Mouse (Mus musculus) C2C12 (cell line): Measurements from ENCODE around the gene Rps25. TPM values are rescaled to one million over a fixed set of nuclear protein-coding genes. Genes with fewer than 3 reads are reported as not detected.

Experiments used
- H3K27me3 ChIP-seq: one replicate; pipeline ENCODE4 v1.6.1; 2011; ENCODE audit not compliant: control insufficient read depth, insufficient read depth, insufficient read length
- H3K36me3 ChIP-seq: one replicate; pipeline ENCODE4 v1.6.1; 2011; ENCODE audit not compliant: control insufficient read depth, insufficient read depth
- H3K4me3 ChIP-seq: one replicate; pipeline ENCODE4 v1.5.1; 2011; ENCODE audit warnings: mild to moderate bottlenecking, control low read depth; ENCODE audit not compliant: poor library complexity, insufficient read depth, severe bottlenecking
- H3K79me2 ChIP-seq: one replicate; pipeline ENCODE4 v1.6.1; 2011; ENCODE audit not compliant: control insufficient read depth, insufficient read depth
- H3K79me3 ChIP-seq: one replicate; pipeline ENCODE4 v1.6.1; 2011; ENCODE audit warnings: low read depth, control low read depth
- H3ac ChIP-seq: one replicate; pipeline ENCODE3; 2011; ENCODE audit warnings: low read depth; ENCODE audit not compliant: control insufficient read depth, insufficient read length
- CEBPB ChIP-seq: IDR thresholded peaks from one replicate; pipeline ENCODE4 v1.6.1; 2011; ENCODE audit warnings: low read depth, mild to moderate bottlenecking, control low read depth, moderate library complexity
- CTCF ChIP-seq: IDR thresholded peaks from one replicate; pipeline ENCODE4 v1.5.1; 2011; ENCODE audit not compliant: control insufficient read depth, insufficient read depth, insufficient read length
- FOSL1 ChIP-seq: IDR thresholded peaks from one replicate; pipeline ENCODE4 v1.8.0; 2011; ENCODE audit warnings: mild to moderate bottlenecking, low read length; ENCODE audit not compliant: poor library complexity, insufficient read depth, severe bottlenecking
- MAX ChIP-seq: IDR thresholded peaks from one replicate; pipeline ENCODE4 v1.6.1; 2011; ENCODE audit warnings: mild to moderate bottlenecking, control low read depth
- MYOD1 ChIP-seq: IDR thresholded peaks from one replicate; pipeline ENCODE4 v1.6.1; 2011; ENCODE audit warnings: low read depth; ENCODE audit not compliant: control insufficient read depth, insufficient read length
- MYOG ChIP-seq: IDR thresholded peaks from one replicate; pipeline ENCODE4 v1.6.1; 2011; ENCODE audit not compliant: control insufficient read depth, insufficient read length; ENCODE audit errors: extremely low read depth
- USF1 ChIP-seq: IDR thresholded peaks from one replicate; pipeline ENCODE4 v1.6.1; 2011; ENCODE audit warnings: low read depth, mild to moderate bottlenecking, control low read depth, moderate library complexity
- microRNA-seq: library from miRNA; unstranded; fragments of <30 nt; microRNA quantifications from one replicate; pipeline ENCODE4, GENCODE M21; 2019; ENCODE audit warnings: borderline microRNAs expressed
- polyA plus RNA-seq: library from polyadenylated mRNA; unstranded; fragments of >200 nt; fragmentation: generic; extraction: Trizol; gene quantifications from one replicate; pipeline ENCODE4 v1.2.1, GENCODE M21; 2012; ENCODE audit warnings: missing spikeins

Gene Rps25
- polyA plus RNA-seq, 1 experiment = 2,166 TPM

DNA sequence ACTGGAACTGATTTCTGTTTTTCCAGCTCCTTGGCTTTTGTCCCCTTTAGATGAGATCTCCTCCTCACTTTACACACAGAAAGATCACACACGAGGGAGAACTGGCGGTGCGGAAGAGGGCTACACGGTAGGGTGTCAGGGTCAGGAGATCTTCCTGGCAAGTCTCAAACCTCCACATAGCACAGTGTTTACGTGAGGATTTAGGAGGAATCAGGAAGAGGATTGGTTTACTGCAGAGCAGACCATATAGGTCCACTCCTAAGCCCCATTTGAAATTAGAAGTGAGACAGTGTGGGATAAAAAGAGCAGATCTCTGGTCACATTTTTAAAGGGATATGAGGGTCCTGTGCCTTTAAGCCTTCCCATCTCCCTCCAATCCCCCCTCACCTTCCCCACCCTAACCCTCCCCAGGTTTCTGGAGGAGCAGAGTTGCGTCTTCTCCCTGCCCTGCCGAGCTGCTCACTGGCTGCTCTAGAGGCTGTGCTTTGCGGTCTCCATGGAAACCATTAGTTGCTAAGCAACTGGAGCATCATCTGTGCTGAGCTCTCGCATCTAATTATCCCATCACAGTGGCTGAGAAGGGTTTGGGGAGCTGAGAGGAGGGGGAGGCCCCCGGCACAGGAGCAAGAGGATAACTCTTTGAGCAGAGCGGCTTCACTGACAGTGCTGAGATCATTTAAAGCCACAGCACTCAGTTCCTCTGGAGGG is 50.2 kb downstream of the Rps25 start:
- H3K79me3 ChIP-seq = no peaks in the 10 kb centered on the region
- no peaks in the 10 kb centered on the region for H3K79me2 ChIP-seq
- H3ac ChIP-seq = no peak overlapping the region
- H3K27me3 ChIP-seq = peaks cover 31% of the 10 kb centered on the region
- no peak overlapping the region for H3K4me3 ChIP-seq
- TF ChIP-seq CEBPB = no peak
- no peak for TF ChIP-seq CTCF
- no peak for TF ChIP-seq MYOG
- no peak for TF ChIP-seq MAX
- TF ChIP-seq MYOD1 = no peak
- no peak for TF ChIP-seq USF1
- no peak for TF ChIP-seq FOSL1
- no peaks in the 10 kb centered on the region for H3K36me3 ChIP-seq

Small RNAs within 50 kb of the gene (microRNA-seq; reads per million reads assigned to microRNA genes)
- gene Mir7085 = 0.24 reads per million

Other genes starting within 250 kb of the Rps25 start
- gene Cbl, start 173.1 kb upstream of the Rps25 start, polyA plus RNA-seq = 8.2 TPM
- gene Ccdc153, start 166.5 kb upstream of the Rps25 start, polyA plus RNA-seq = 0.04 TPM
- not detected for gene Pdzd3, start 155.7 kb upstream of the Rps25 start, polyA plus RNA-seq
- gene Nlrx1, start 138.5 kb upstream of the Rps25 start, polyA plus RNA-seq = 3.4 TPM
- gene Abcg4, start 118.5 kb upstream of the Rps25 start, polyA plus RNA-seq = 0.21 TPM
- gene Hinfp, start 101.5 kb upstream of the Rps25 start, polyA plus RNA-seq = 9.1 TPM
- gene C2cd2l, start 86.9 kb upstream of the Rps25 start, polyA plus RNA-seq = 18.8 TPM
- 34.0 TPM for gene Dpagt1, start 81.1 kb upstream of the Rps25 start, polyA plus RNA-seq
- gene H2afx, start 72.4 kb upstream of the Rps25 start, polyA plus RNA-seq = 347 TPM
- gene Hmbs, start 62.9 kb upstream of the Rps25 start, polyA plus RNA-seq = 59.6 TPM
- gene Vps11, start 45.5 kb upstream of the Rps25 start, polyA plus RNA-seq = 26.1 TPM
- gene Hyou1, start 27.6 kb upstream of the Rps25 start, polyA plus RNA-seq = 68.3 TPM
- 11.5 TPM for gene Slc37a4, start 10.3 kb upstream of the Rps25 start, polyA plus RNA-seq
- gene Trappc4, start 461 bp downstream of the Rps25 start, polyA plus RNA-seq = 149 TPM
- 17.9 TPM for gene Ccdc84, start 11.4 kb downstream of the Rps25 start, polyA plus RNA-seq
- not detected for gene Foxr1, start 34.0 kb downstream of the Rps25 start, polyA plus RNA-seq
- 0.04 TPM for gene Upk2, start 47.8 kb downstream of the Rps25 start, polyA plus RNA-seq
- 31.4 TPM for gene Bcl9l, start 75.7 kb downstream of the Rps25 start, polyA plus RNA-seq
- gene Cxcr5, start 154.7 kb downstream of the Rps25 start, polyA plus RNA-seq = not detected
- 29.9 TPM for gene Ddx6, start 197.8 kb downstream of the Rps25 start, polyA plus RNA-seq